Mouse (Mus musculus) midbrain, embryonic 11.5 days (tissue): ENCODE data around the gene Fam117b. TPM values are rescaled to one million over a fixed set of nuclear protein-coding genes. Genes with fewer than 3 reads are reported as not detected.

ENCODE experiments used
- ATAC-seq: fragments of 200-750 bp; cut with Nextera tagmentation; 2 replicates; pipeline ENCODE4 v1.8.0; 2017; ENCODE audit warnings: moderate TSS enrichment, moderate library complexity; ENCODE audit not compliant: low FRiP score
- DNase-seq: peaks from one replicate; pipeline ENCODE4 v3.0.0; 2015; ENCODE audit warnings: low spot score; ENCODE audit errors: missing footprints
- H3K27ac ChIP-seq: fragments of 300-500 bp; sonication (generic); 2 replicates; pipeline ENCODE4 v1.5.1; 2014; ENCODE audit warnings: low read depth, low read length
- H3K27me3 ChIP-seq: fragments of 300-500 bp; sonication (generic); 2 replicates; pipeline ENCODE4 v1.6.1; 2014; ENCODE audit warnings: mild to moderate bottlenecking, low read length, moderate library complexity, mixed read lengths; ENCODE audit not compliant: control insufficient read depth, insufficient read depth
- H3K36me3 ChIP-seq: fragments of 300-500 bp; sonication (generic); 2 replicates; pipeline ENCODE4 v1.6.1; 2014; ENCODE audit warnings: mild to moderate bottlenecking, low read length, moderate library complexity, mixed read lengths; ENCODE audit not compliant: control insufficient read depth, insufficient read depth
- H3K4me1 ChIP-seq: fragments of 300-500 bp; sonication (generic); 2 replicates; pipeline ENCODE4 v1.6.1; 2014; ENCODE audit warnings: low read length; ENCODE audit not compliant: control insufficient read depth, insufficient read depth
- H3K4me2 ChIP-seq: fragments of 300-500 bp; sonication (generic); 2 replicates; pipeline ENCODE4 v1.6.1; 2014; ENCODE audit warnings: mild to moderate bottlenecking, moderate library complexity
- H3K4me3 ChIP-seq: fragments of 300-500 bp; sonication (generic); 2 replicates; pipeline ENCODE4 v1.5.1; 2014; ENCODE audit warnings: low read depth, low read length
- H3K9ac ChIP-seq: fragments of 300-500 bp; sonication (generic); 2 replicates; pipeline ENCODE4 v1.6.1; 2014; ENCODE audit warnings: low read length
- H3K9me3 ChIP-seq: fragments of 300-500 bp; sonication (generic); 2 replicates; pipeline ENCODE4 v1.6.1; 2016; ENCODE audit warnings: low read length; ENCODE audit not compliant: control insufficient read depth
- WGBS: fragments of 180-500 bp; shearing (Covaris S2); extraction: QIAGEN DNeasy Blood & Tissue Kit; methylation state at CpG from one replicate; pipeline ENCODE4 v1.1.7; 2014; 5-methylcytosine and 5-hydroxymethylcytosine counted together
- polyA plus RNA-seq: library from polyadenylated mRNA; unstranded; fragments of >200 nt; fragmentation: Nextera tagmentation; extraction: Ambion mirVana; gene quantifications from 2 replicates; pipeline ENCODE4 v1.2.1, GENCODE M21; 2014

Fam117b gene
- polyA plus RNA-seq = 14.6 and 17.6 TPM in 2 replicates

DNA sequence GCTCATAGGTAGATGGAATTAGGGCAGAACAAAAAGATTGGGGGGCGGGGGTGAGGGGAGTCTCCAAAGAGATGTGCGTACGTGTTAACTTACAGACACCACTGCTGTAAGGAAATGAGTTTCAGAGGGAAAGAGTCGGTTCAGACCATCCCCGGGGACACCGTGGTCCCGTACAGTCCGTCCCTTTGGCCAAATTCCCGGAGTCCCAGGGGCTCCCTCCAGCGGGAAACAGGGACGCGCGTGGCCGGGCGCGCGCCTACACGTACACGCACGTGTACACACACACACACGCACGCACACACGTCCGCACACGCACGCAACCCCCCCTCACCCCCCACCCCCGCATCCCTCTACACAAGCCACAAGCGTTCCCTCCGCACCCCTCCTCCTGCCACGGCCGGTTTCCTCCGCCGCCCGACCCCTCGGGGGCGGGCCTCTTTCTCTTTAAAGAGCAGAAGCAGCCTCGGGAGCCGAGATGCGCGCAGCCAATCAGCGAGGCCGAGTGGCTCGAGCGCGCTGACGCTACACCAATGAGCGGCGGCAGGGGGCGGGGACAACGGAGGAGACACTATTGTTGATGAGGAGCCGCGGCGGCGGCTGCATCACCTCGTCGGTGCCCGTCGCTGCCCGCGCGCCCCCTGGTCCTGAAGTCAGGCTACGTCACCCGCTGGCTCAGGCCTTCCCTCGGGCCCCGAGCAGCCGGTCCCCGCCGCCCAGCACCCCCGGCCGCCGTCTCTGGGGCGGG lies at the start of gene Fam117b:
Fam117b (plus strand) TSS at position 594 of the 745 bp plus-strand sequence.
- Histone ChIP-seq H3K9ac (peak within 1 kb of the TSS; percentile 92), H3K4me1 (peaks cover 11% of the 10 kb centered on the region)
- under 1% methylated on average over 72 of the region's 72 CpGs for WGBS

DNA sequence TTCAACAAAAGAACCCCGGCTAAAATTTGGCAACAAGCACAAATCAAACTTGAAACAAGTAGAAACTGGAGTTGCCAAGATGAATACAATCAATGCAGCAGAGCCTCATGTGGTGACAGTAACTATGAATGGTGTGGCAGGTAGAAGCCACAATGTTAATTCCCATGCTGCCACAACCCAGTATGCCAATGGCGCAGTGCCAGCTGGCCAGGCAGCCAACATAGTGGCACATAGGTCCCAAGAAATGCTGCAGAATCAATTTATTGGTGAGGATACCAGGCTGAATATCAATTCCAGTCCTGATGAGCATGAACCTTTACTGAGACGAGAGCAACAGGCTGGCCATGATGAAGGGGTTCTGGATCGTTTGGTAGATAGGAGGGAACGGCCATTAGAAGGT lies 44.8 kb upstream of the Fam117b start:
- ATAC-seq = no peak
- Histone ChIP-seq H3K36me3 (peaks cover 22% of the 10 kb centered on the region; the same call in 1 of the 2 replicates), H3K27ac (no peak overlapping the region), H3K4me1 (no peaks in the 10 kb centered on the region), H3K4me2 (no peak overlapping the region), H3K4me3 (no peak overlapping the region), H3K9me3 (no peaks in the 10 kb centered on the region), H3K9ac (no peak overlapping the region), H3K27me3 (no peaks in the 10 kb centered on the region)
- DNase-seq = no peak
- WGBS = 93% methylated on average over 5 of the region's 5 CpGs

More for the DNA sequence above, at the start of gene Fam117b:
- DNase-seq (peak; percentile 100), ATAC-seq (peak; percentile 98)
- Histone ChIP-seq H3K4me2 (peak within 1 kb of the TSS; percentile 78), H3K36me3 (no peaks in the 10 kb centered on the region), H3K27ac (peak within 1 kb of the TSS; percentile 78), H3K27me3 (no peaks in the 10 kb centered on the region), H3K4me3 (peak within 1 kb of the TSS; percentile 99), H3K9me3 (no peaks in the 10 kb centered on the region)

DNA sequence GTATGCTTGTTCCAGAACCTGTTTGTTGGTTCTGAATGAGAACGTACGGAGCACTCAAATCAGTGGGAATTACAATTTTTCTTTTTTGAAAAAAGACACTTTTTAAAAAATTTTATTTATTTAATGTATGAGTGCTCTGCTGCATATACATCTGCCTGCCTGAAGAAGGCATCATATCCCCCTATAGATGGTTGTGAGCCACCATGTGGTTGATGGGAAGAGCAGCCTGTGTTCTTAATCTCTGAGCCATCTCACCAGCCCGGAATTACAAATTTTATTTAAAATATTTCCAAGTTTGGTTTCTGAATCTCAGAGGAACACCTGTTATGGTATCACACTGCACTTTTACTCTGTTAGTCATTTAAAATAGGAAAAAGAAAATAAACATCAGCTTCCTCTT lies 38.8 kb upstream of the Fam117b start:
- Histone ChIP-seq H3K4me1 (no peaks in the 10 kb centered on the region), H3K4me3 (no peak overlapping the region), H3K27me3 (no peaks in the 10 kb centered on the region), H3K4me2 (no peak overlapping the region), H3K9me3 (no peaks in the 10 kb centered on the region), H3K9ac (no peak overlapping the region), H3K27ac (no peak overlapping the region), H3K36me3 (0 out of 2 replicates have a peak, but pooled peaks cover 5% of the 10 kb centered on the region)
- no peak for ATAC-seq
- no peak for DNase-seq
- WGBS = 93% methylated on average over 3 of the region's 3 CpGs

DNA sequence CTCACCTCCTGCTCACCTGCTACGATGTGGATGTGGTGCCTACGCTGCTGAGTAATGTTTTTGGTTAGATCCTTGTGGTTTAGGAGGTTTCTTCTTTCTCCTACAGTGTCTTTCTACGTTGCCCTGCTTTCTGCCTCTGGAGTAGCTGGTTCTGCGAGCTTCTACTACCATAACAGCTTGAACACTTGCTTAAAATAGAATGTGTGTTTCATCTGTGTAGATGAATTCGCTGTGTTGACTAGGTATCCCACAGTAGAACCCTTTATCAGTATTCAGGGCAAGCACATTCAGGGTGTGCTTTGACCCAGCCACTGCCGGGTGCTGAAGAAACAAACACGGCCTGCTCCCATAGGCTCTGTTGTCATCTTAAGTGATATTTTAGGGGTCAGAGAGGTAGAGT lies 34.7 kb upstream of the Fam117b start:
- H3K4me2 ChIP-seq = no peak overlapping the region
- no peaks in the 10 kb centered on the region for H3K9me3 ChIP-seq
- H3K9ac ChIP-seq = no peak overlapping the region
- H3K4me1 ChIP-seq = no peaks in the 10 kb centered on the region
- H3K36me3 ChIP-seq = no peaks in the 10 kb centered on the region
- no peak overlapping the region for H3K27ac ChIP-seq
- no peak for DNase-seq
- no peak for ATAC-seq
- H3K27me3 ChIP-seq = no peaks in the 10 kb centered on the region
- H3K4me3 ChIP-seq = no peak overlapping the region
- 91% methylated on average over 7 of the region's 7 CpGs for WGBS

DNA sequence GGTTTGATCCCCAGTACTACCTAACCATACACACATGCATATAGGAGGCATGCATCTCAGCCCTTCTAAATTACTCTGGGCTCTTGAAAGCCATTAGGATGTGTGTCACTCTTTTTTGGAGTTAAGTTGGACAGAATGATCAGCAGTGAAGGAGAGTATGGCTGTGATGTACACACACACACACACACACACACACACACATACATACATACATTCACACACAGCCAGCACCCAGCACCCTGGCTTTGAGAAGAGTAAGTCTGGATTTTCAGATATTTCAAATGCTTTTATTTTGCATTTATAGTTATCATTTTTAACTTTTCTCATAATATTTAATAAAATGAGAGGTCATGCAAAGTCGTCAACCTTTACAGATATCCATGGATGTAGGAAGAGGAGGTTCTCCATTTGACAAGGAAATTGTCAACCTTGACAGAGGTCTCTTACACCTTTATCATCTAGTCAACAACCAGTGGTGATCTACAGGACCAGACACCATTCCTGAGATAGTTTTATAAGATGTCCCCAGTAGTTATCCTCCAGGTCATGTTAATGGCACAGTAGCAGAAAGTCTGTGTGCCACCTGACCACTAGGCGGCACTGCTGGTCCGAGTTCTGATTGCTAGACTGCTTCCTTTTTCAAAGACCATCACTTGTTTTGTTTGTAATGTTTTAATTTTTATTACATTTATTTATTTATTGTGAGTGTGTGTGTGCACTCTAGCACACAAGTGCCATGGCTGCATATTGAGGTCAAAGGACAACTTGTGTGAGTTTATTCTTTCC lies 29.3 kb upstream of the Fam117b start:
- DNase-seq = peak; percentile 93
- H3K4me3 ChIP-seq = no peak overlapping the region
- H3K27ac ChIP-seq = no peak overlapping the region
- H3K36me3 ChIP-seq = no peaks in the 10 kb centered on the region
- no peak overlapping the region for H3K4me2 ChIP-seq
- 33% methylated on average over 3 of the region's 3 CpGs for WGBS
- H3K4me1 ChIP-seq = peaks cover 2% of the 10 kb centered on the region; the same call in 1 of the 2 replicates
- no peaks in the 10 kb centered on the region for H3K9me3 ChIP-seq
- no peak overlapping the region for H3K9ac ChIP-seq
- no peaks in the 10 kb centered on the region for H3K27me3 ChIP-seq
- no peak for ATAC-seq

DNA sequence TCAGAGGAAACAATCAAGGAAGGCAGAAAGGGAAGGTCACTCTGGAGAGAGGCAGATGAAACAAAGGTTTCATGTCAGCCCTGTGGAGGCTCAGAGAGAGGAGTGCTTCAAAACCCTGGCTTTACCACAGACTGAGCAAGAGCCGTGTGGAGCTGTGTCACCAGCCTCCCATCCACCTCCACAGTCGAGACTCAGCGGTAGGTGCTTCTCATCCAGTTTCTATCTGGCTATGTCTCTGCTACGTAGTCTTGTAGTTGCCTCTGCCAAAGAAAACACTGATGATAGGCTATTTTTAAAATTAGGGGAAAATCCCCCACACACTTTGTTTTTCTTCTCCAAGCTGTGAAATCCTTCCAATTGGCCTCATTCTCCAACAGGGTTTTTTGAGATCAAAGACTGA lies 25.9 kb upstream of the Fam117b start:
- 56% methylated on average over 4 of the region's 4 CpGs for WGBS
- Histone ChIP-seq H3K4me2 (no peak overlapping the region), H3K9ac (no peak overlapping the region), H3K36me3 (no peaks in the 10 kb centered on the region), H3K4me1 (peaks cover 2% of the 10 kb centered on the region; the same call in 1 of the 2 replicates), H3K27me3 (no peaks in the 10 kb centered on the region), H3K4me3 (no peak overlapping the region), H3K9me3 (no peaks in the 10 kb centered on the region), H3K27ac (no peak overlapping the region)
- ATAC-seq = no peak
- DNase-seq = no peak

DNA sequence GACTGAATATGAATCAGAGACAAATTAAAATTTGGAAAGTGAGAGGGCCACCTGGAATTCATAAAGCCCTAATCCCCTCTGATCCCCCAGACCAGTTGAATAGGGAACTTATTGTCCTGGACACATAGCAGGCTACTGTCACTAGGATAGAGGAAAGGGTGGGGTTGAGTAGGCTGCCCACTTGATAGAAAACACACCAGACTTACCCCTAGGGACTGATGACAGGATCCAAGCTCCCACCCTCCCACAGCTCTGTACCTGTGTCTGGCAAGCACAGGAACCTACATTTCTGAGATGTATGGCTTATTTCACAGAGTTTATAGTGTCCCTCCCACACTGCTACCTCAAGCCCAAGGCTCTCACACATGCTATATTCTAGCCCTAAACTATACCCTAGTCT lies 24.8 kb upstream of the Fam117b start:
- DNase-seq (no peak), ATAC-seq (no peak)
- H3K9ac ChIP-seq = no peak overlapping the region
- no peak overlapping the region for H3K27ac ChIP-seq
- no peak overlapping the region for H3K4me3 ChIP-seq
- no peaks in the 10 kb centered on the region for H3K27me3 ChIP-seq
- no peak overlapping the region for H3K4me2 ChIP-seq
- peaks cover 2% of the 10 kb centered on the region; the same call in 1 of the 2 replicates for H3K4me1 ChIP-seq
- H3K36me3 ChIP-seq = no peaks in the 10 kb centered on the region
- H3K9me3 ChIP-seq = no peaks in the 10 kb centered on the region

DNA sequence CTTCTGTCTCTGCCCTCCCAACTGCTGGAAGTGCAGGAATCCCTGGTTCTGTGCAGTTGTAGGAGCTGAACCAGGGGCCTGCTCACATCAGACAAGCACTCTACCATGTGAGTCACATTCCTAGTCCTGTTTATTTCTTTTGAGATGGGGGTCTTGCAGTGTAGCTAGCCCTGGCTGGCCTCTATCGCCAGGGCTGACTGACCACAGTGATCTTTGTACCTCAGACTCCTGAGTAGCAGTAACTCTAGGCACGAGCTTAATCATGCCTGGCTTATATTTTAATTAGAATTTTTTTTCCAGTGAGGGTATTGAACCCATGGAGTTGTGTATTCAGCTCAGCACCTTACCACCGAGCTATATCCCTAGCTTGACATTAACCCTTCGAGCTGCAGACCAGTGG lies 21.6 kb upstream of the Fam117b start:
- H3K9ac ChIP-seq = no peak overlapping the region

DNA sequence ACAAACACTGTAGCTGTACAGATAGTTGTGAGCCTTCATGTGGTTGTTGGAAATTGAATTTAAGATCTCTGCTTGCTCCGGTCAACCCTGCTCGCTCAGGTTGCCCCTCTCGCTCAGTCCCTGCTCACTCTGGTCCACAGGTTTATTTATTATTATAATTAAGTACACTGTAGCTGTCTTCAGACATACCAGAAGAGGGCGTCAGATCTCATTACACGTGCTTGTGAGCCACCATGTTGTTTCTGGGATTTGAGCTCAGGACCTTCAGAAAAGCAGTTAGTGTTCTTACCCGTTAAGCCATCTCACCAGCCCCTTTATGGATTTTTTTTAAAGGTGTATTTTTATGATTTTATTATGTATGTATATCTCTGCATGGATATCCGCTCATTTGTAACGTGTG lies 20.0 kb upstream of the Fam117b start:
- no peak for ATAC-seq
- H3K4me2 ChIP-seq = no peak overlapping the region
- no peaks in the 10 kb centered on the region for H3K27me3 ChIP-seq
- no peak overlapping the region for H3K9ac ChIP-seq
- no peak overlapping the region for H3K27ac ChIP-seq
- DNase-seq = no peak
- no peak overlapping the region for H3K4me3 ChIP-seq
- H3K36me3 ChIP-seq = no peaks in the 10 kb centered on the region
- H3K4me1 ChIP-seq = no peaks in the 10 kb centered on the region; the same call in 1 of the 2 replicates
- H3K9me3 ChIP-seq = no peaks in the 10 kb centered on the region
- 90% methylated on average over 8 of the region's 8 CpGs for WGBS

More for the DNA sequence above, 21.6 kb upstream of the Fam117b start:
- WGBS = 79% methylated on average over 4 of the region's 4 CpGs
- Histone ChIP-seq H3K4me1 (peaks cover 2% of the 10 kb centered on the region; the same call in 1 of the 2 replicates), H3K4me2 (no peak overlapping the region), H3K27ac (no peak overlapping the region), H3K36me3 (no peaks in the 10 kb centered on the region), H3K27me3 (no peaks in the 10 kb centered on the region), H3K4me3 (no peak overlapping the region), H3K9me3 (no peaks in the 10 kb centered on the region)
- DNase-seq = no peak
- no peak for ATAC-seq
